Mouse (Mus musculus) heart, embryonic 15.5 days (tissue): ENCODE measurements around the gene Tspan32. TPM values are rescaled to one million over a fixed set of nuclear protein-coding genes. Genes with fewer than 3 reads are reported as not detected.

Source experiments
- ATAC-seq: fragments of 200-750 bp; cut with Nextera tagmentation; replicated peaks from 2 replicates; pipeline ENCODE4 v1.8.0; 2017; ENCODE audit warnings: low read depth, moderate TSS enrichment; ENCODE audit not compliant: insufficient number of reproducible peaks, insufficient read depth, low FRiP score
- H3K27ac ChIP-seq: fragments of 300-500 bp; sonication (generic); 2 replicates; pipeline ENCODE4 v1.5.1; 2015; ENCODE audit warnings: mild to moderate bottlenecking, inconsistent platforms
- H3K27me3 ChIP-seq: fragments of 300-500 bp; sonication (generic); 2 replicates; pipeline ENCODE4 v1.6.1; 2015; ENCODE audit warnings: inconsistent platforms
- H3K36me3 ChIP-seq: fragments of 300-500 bp; sonication (generic); 2 replicates; pipeline ENCODE4 v1.6.1; 2015; ENCODE audit warnings: mild to moderate bottlenecking, inconsistent platforms
- H3K4me1 ChIP-seq: fragments of 300-500 bp; sonication (generic); replicated peaks from 2 replicates; pipeline ENCODE4 v1.6.1; 2015; ENCODE audit warnings: inconsistent platforms
- H3K4me2 ChIP-seq: fragments of 300-500 bp; sonication (generic); 2 replicates; pipeline ENCODE4 v1.6.1; 2015; ENCODE audit warnings: inconsistent platforms, mild to moderate bottlenecking, moderate library complexity
- H3K4me3 ChIP-seq: fragments of 300-500 bp; sonication (generic); 2 replicates; pipeline ENCODE4 v1.5.1; 2015; ENCODE audit warnings: mild to moderate bottlenecking, inconsistent platforms
- H3K9ac ChIP-seq: fragments of 300-500 bp; sonication (generic); 2 replicates; pipeline ENCODE4 v1.6.1; 2015; ENCODE audit warnings: mild to moderate bottlenecking, inconsistent platforms
- H3K9me3 ChIP-seq: fragments of 300-500 bp; sonication (generic); replicated peaks from 2 replicates; pipeline ENCODE4 v1.6.1; 2016; ENCODE audit warnings: inconsistent platforms
- WGBS: fragments of 180-500 bp; shearing (Covaris S2); methylation state at CpG from one replicate; pipeline ENCODE4 v1.1.7; 2015; ENCODE audit warnings: mixed read lengths; 5-methylcytosine and 5-hydroxymethylcytosine counted together
- polyA plus RNA-seq: library from polyadenylated mRNA; unstranded; fragments of >200 nt; fragmentation: Nextera tagmentation; extraction: Ambion mirVana; gene quantifications from 2 replicates; pipeline ENCODE4 v1.2.1, GENCODE M21; 2015

The Tspan32 gene
- polyA plus RNA-seq, 1 experiment from 2014 or later: 2.4 TPM

GRCm38 (mm10) chr7:143008996-143009665 is 4.3 kb downstream of the Tspan32 start:
- Histone ChIP-seq H3K4me1 (peaks cover 77% of the 10 kb centered on the region), H3K27ac (peak overlapping the region; percentile 91), H3K9me3 (no peaks in the 10 kb centered on the region), H3K4me3 (no peak overlapping the region), H3K36me3 (no peaks in the 10 kb centered on the region), H3K9ac (no peak overlapping the region), H3K4me2 (peak overlapping the region; percentile 30), H3K27me3 (no peaks in the 10 kb centered on the region)
- peak; percentile 48; the same call in 1 of the 2 replicates for ATAC-seq
- 33% methylated on average over 3 of the region's 4 CpGs for WGBS

GRCm38 (mm10) chr7:143009996-143010395 is 5.2 kb downstream of the Tspan32 start:
- ATAC-seq: no peak
- Histone ChIP-seq H3K4me3 (no peak overlapping the region), H3K27me3 (no peaks in the 10 kb centered on the region), H3K27ac (peak overlapping the region; percentile 91), H3K4me1 (peaks cover 83% of the 10 kb centered on the region), H3K36me3 (no peaks in the 10 kb centered on the region), H3K9me3 (no peaks in the 10 kb centered on the region), H3K9ac (no peak overlapping the region), H3K4me2 (no peak overlapping the region)
- 80% methylated on average over 4 of the region's 4 CpGs for WGBS

GRCm38 (mm10) chr7:143011226-143011625 is 6.4 kb downstream of the Tspan32 start:
- H3K36me3 ChIP-seq: no peaks in the 10 kb centered on the region
- no peaks in the 10 kb centered on the region for H3K9me3 ChIP-seq
- H3K9ac ChIP-seq: no peak overlapping the region
- no peak for ATAC-seq
- no peak overlapping the region for H3K4me2 ChIP-seq
- H3K4me1 ChIP-seq: peaks cover 83% of the 10 kb centered on the region
- 61% methylated on average over 1 of the region's 1 CpGs for WGBS
- no peak overlapping the region for H3K4me3 ChIP-seq
- no peaks in the 10 kb centered on the region for H3K27me3 ChIP-seq
- no peak overlapping the region for H3K27ac ChIP-seq

GRCm38 (mm10) chr7:143012230-143012875 is 7.5 kb downstream of the Tspan32 start:
- H3K4me2 ChIP-seq: no peak overlapping the region
- no peak for ATAC-seq
- no peaks in the 10 kb centered on the region for H3K27me3 ChIP-seq
- H3K36me3 ChIP-seq: no peaks in the 10 kb centered on the region
- peak overlapping the region; percentile 69 for H3K27ac ChIP-seq
- no peak overlapping the region for H3K9ac ChIP-seq
- H3K9me3 ChIP-seq: no peaks in the 10 kb centered on the region
- no peak overlapping the region for H3K4me3 ChIP-seq
- peaks cover 86% of the 10 kb centered on the region for H3K4me1 ChIP-seq
- WGBS: 37% methylated on average over 5 of the region's 5 CpGs

- Histone ChIP-seq H3K27me3 (no peaks in the 10 kb centered on the region), H3K9ac (no peak overlapping the region), H3K4me3 (no peak overlapping the region), H3K4me1 (peaks cover 85% of the 10 kb centered on the region), H3K4me2 (no peak overlapping the region), H3K36me3 (no peaks in the 10 kb centered on the region), H3K27ac (peak overlapping the region; percentile 55), H3K9me3 (no peaks in the 10 kb centered on the region)
- 0 out of 2 replicates have a peak, but pooled peaks have one; percentile 17 for ATAC-seq
- WGBS: 63% methylated on average over 8 of the region's 8 CpGs
Observed at GRCm38 (mm10) chr7:143013420-143014178, 8.8 kb downstream of the Tspan32 start.

GRCm38 (mm10) chr7:143014862-143015659 is 10.2 kb downstream of the Tspan32 start:
- no peak overlapping the region for H3K4me2 ChIP-seq
- no peaks in the 10 kb centered on the region for H3K9me3 ChIP-seq
- H3K4me3 ChIP-seq: no peak overlapping the region
- no peaks in the 10 kb centered on the region for H3K36me3 ChIP-seq
- no peak for ATAC-seq
- peak overlapping the region; percentile 88 for H3K27ac ChIP-seq
- no peaks in the 10 kb centered on the region for H3K27me3 ChIP-seq
- H3K4me1 ChIP-seq: peaks cover 72% of the 10 kb centered on the region
- no peak overlapping the region for H3K9ac ChIP-seq
- WGBS: 53% methylated on average over 7 of the region's 7 CpGs

- H3K4me2 ChIP-seq: peak overlapping the region; percentile 52
- ATAC-seq: peak; percentile 87
- 0% methylated on average over 1 of the region's 1 CpGs for WGBS
Observed at GRCm38 (mm10) chr7:143015755-143016423, 11.0 kb downstream of the Tspan32 start.

GRCm38 (mm10) chr7:143016424-143017142 is 11.7 kb downstream of the Tspan32 start:
- peak overlapping the region; percentile 52 for H3K4me2 ChIP-seq
- H3K27me3 ChIP-seq: no peaks in the 10 kb centered on the region
- no peaks in the 10 kb centered on the region for H3K36me3 ChIP-seq
- no peak overlapping the region for H3K9ac ChIP-seq
- ATAC-seq: peak; percentile 5; the same call in 1 of the 2 replicates
- H3K4me3 ChIP-seq: no peak overlapping the region
- H3K27ac ChIP-seq: peak overlapping the region; percentile 88
- peaks cover 68% of the 10 kb centered on the region for H3K4me1 ChIP-seq
- WGBS: 54% methylated on average over 9 of the region's 9 CpGs
- H3K9me3 ChIP-seq: no peaks in the 10 kb centered on the region

More at GRCm38 (mm10) chr7:143015755-143016423, 11.0 kb downstream of the Tspan32 start:
- no peak overlapping the region for H3K9ac ChIP-seq
- no peaks in the 10 kb centered on the region for H3K36me3 ChIP-seq
- H3K4me1 ChIP-seq: peaks cover 70% of the 10 kb centered on the region
- no peak overlapping the region for H3K4me3 ChIP-seq
- peak overlapping the region; percentile 88 for H3K27ac ChIP-seq
- no peaks in the 10 kb centered on the region for H3K9me3 ChIP-seq
- no peaks in the 10 kb centered on the region for H3K27me3 ChIP-seq

GRCm38 (mm10) chr7:143017181-143017580 is 12.3 kb downstream of the Tspan32 start:
- Histone ChIP-seq H3K4me2 (no peak overlapping the region), H3K4me1 (peaks cover 64% of the 10 kb centered on the region), H3K9ac (no peak overlapping the region), H3K27me3 (no peaks in the 10 kb centered on the region), H3K36me3 (no peaks in the 10 kb centered on the region), H3K9me3 (no peaks in the 10 kb centered on the region), H3K4me3 (no peak overlapping the region), H3K27ac (peak overlapping the region; percentile 88)
- 79% methylated on average over 4 of the region's 4 CpGs for WGBS
- ATAC-seq: no peak

- Histone ChIP-seq H3K9me3 (no peaks in the 10 kb centered on the region), H3K4me1 (peaks cover 37% of the 10 kb centered on the region), H3K27me3 (no peaks in the 10 kb centered on the region), H3K27ac (no peak overlapping the region), H3K36me3 (no peaks in the 10 kb centered on the region), H3K4me3 (no peak overlapping the region), H3K4me2 (no peak overlapping the region), H3K9ac (no peak overlapping the region)
- ATAC-seq: no peak
Observed at GRCm38 (mm10) chr7:143020040-143020439, 15.2 kb downstream of the Tspan32 start.
